Mouse (Mus musculus) v-Abl transformed pro-B cells (cell line): ENCODE results near the gene Ptpre.
"Not testable (repeated sequence)": the region's sequence is repeated elsewhere in the genome, so short reads cannot be mapped to it uniquely, and the experiment has no call there.

Experiments
- in situ Hi-C, 2 experiments: fragments of 400-800 bp; cut with MboI; formaldehyde crosslinking; loops; one replicate each; pipeline ENCODE4 v1.15.1; 2025; ENCODE audit not compliant: unreplicated experiment in 2 of 2

Ptpre gene

DNA sequence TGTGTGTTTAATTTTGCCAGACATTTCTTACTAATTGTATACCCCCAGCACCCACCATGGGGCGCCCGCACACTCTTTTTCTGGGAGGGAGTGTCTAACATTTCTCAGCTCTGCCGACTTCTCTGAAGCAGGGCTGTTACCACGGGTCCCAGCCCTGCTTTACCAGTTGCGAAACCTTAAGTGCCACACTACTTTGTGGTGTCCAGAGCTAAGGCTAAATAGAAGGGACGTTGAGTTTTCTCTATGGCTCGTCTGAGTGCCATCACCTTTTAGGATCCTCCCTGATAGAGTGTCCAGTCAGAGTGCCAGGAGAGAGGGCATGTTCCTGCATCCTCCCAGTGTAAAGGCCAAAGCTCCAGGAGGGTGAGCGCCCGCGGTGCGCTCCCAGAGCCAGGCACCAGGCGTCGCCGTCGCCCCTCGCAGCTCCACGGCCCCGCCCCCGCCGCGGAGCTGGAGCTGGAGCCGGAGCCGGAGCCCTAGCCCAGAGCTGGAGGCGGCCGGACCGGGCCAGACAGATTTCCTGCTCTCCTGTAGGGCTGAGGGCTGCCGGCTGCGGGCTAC lies at the start of gene Ptpre:
Gene Ptpre (plus strand): TSS at position 141 of the 561 bp plus-strand sequence.
- in situ Hi-C loops: loop anchor here (5.0 kb wide), 2 partner anchors 35 to 90 kb away; no protein-coding TSS in a partner anchor

DNA sequence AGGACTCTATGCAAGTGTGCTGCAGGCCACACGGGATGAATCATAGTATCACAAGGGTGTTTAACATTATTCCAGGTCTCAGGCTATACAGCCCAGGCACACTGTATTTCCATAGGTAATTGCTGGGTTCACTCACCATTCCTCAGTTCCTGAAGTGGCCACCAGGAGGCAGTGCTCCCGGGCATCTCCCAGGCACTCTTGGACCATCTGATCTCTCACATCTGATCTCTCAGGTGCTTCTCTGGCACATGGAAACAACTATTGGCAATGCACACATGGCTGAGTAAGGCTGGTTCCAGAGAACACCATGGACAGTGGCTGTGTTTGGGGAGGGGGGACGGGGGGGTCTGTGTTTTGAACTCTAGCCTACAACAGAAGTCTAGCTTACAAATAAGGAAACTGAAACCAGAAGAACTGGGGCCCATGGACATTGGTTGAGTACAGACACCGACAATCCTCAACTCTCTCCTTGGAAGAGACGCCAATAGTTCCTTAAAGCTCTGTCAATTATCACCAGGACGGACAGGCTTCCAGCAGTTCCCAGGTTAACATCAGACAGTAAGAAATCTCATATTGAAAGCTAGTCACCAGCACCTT lies 49.0 kb upstream of the Ptpre start:
- in situ Hi-C loops: loop anchor here (5.0 to 25.0 kb wide), 5 partner anchors 81 to 1824 kb away; partner anchors contain the start of gene Mmp21 (in 1 of the 2)

DNA sequence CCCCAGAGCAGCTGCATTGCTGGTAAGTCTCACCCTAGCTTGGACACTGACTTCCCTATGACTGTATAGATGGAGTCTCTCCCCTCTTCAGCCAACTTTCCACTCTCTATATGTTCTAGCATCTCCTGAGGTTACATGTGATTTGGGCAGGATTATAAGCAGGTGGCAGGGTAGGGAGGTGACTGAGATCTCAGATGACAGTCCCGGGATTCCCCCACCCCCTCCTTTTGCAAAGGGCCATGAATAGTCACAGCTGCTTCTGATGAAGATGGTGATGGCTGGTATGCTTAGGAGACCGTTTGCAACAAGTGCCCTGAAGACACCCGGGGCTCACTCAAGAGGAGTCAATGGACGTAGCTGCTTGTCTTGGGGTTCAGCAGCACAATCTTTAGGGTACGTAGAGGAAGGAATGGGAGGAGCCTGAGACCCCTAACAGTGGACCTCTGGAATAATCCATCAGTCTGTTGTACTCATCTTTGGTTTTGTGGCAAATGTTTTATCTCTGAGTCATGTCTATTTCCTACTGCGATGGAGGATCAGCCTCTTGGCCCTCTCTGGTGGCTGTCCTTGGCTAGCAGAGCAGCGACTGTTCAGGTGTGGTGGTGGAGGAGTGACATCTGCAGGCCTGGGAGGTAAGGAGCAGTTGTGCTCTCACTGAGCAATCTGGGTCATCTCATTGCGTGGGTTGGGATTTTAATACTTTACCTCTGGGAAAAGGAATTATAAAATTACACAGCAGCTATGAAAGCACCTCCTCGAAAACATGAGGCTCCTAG lies 47.4 kb upstream of the Ptpre start:
- in situ Hi-C loops: loop anchor here (5.0 to 25.0 kb wide), 7 partner anchors 83 to 1825 kb away; partner anchors contain the start of gene Mmp21 (in 1 of the 2)

DNA sequence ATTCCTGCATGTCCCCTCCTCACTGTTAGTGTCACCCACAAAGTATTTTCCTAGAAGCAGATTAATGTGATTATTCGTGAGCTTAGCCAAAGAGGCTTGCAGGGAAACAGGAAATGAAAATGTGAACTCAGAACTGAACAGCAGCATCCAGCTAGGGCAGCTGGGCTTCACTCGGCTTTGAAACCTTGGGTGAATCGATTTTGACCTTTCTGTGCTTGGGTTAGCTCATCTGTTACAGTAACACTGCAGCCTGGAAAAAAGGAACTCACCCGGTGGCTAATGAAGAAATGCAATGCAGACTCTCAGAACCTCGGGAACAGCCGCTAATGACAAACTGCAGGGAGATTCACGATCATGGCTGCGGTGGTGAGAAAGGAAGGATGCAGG lies 46.8 kb upstream of the Ptpre start:
- in situ Hi-C loops: loop anchor here (5.0 to 25.0 kb wide), 3 partner anchors 137 to 1803 kb away; partner anchors contain the start of gene Mmp21 (in 1 of the 2)

DNA sequence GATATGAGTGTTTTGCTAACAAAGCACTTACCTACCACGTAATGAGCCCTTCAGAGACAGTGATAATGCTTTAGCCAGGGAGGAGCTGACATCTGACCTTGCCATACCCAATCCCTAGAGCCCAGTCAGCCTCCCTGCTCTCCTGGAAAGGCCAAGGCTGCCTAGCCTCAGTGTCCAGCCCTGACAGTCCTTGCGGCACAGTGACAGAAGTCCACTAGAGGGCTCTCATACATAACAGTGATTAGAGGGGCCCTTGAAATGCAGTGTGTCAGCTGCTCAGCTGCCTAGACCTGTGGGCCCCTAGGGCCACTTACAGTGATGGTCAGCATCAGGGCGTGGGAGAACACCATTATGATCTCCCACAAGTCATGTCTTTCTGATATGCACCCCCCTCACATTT lies 42.0 kb upstream of the Ptpre start:
- in situ Hi-C loops: loop anchor here in 1 of 2 experiments (25.0 kb wide), 1 partner anchor 1808 kb away; the partner anchor contains the start of gene Mmp21

DNA sequence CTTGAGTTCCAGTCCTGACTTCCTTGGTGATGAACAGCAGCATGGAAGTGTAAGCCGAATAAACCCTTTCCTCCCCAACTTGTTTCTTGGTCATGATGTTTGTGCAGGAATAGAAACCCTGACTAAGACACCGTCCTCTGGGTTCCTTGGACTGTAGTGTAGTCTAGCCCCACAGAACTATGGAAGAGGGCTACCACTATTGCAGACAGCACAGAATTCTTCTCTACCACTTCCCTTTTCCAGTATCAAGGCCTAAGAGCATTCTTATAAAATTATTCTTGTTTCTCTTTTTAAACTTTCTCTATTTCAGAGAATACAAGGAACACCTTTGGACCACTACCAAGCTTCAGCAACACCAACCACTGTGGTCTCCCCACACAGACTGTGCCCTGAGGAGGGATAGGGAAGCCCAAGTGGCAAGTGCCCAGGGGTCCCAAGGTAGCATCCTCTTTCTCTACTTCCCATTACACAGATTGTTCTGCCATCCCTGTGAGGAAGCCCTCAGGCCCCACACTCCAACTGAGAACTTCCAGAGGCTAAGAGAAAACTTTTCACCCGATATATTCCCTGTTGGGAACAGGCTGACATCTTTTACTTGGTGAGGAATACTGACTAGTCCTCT lies 38.6 kb upstream of the Ptpre start:
- in situ Hi-C loops: loop anchor here in 1 of 2 experiments (25.0 kb wide), 1 partner anchor 1811 kb away; the partner anchor contains the start of gene Mmp21

DNA sequence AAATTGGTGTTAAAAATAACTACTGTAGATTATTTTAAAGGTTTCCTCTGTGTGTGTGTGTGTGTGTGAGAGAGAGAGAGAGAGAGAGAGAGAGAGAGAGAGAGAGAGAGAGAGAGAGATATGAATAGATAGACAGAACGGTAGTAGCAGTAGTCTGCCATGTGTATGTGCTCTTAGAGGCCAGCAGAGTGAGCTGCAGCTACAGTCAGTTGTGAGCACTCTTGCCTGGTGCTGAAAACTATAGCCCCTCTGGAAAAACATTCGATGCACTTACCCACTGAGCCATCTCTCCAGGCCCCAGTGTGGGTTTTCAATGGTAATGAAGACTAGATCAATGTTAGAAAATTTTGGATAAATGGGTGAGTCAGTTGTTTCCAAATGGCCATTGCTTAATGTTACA lies 37.9 kb upstream of the Ptpre start:
- in situ Hi-C loops: loop anchor here in 1 of 2 experiments (25.0 kb wide), 1 partner anchor 1812 kb away; the partner anchor contains the start of gene Mmp21

DNA sequence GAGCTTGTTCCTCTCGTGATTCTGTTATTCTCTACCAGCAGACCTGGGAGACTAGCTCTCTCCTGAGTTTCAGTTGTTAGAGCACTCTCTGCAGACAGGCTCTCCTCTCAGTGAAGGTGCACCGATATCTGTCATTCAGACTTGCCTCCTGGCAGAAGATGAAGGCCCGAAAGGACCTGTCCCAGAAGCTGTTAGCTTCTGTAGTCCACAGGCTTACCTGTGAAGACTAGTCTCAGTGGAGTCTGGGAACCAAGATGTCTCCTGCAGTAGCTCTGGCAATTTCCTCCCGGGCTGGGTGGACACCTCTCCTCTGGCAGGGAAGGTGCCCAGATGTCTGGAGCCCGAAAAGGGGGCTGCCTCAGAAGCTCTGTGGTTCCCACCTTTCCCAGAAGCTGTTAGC lies 30.8 kb upstream of the Ptpre start:
- in situ Hi-C loops: not testable (repeated sequence)

DNA sequence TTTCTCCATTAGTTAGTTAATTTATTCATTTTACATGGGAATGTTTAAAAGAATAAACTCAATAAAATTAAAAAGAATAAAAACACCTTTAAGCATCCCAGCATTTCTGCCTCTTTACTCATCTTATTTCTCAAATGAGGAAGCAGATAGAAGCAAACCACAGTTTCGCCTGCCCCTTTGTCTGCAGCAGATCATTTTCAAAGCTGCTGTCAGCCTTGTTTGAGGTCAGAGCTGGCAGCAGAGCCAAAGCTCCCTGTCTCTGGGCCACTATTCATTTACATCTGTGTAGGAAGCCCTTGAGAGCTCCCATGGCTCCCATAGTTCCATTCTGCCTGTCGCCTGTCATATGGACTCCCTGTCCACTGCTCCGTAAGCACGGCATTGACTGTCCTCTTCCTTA lies 28.7 kb upstream of the Ptpre start:
- in situ Hi-C loops: no loop called here

DNA sequence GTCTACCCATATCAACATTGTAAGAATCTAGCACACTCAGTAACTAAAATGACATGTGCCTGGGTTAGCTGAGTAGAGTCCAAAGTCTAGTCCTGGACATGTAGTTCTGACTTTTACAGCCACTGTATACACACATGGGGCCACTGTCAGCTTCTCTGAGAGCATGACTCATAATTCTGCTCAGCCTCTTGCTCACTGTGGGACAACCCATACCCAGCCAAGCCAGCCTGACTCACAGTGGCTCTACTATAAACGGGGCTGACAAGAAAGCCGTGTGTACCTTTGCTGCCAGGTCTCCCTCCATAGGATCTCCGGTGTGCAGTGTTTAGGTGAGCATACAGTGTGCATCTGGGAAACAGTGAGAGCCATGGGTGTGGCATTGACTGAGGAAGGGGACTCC lies 28.0 kb upstream of the Ptpre start:
- in situ Hi-C loops: no loop called here

DNA sequence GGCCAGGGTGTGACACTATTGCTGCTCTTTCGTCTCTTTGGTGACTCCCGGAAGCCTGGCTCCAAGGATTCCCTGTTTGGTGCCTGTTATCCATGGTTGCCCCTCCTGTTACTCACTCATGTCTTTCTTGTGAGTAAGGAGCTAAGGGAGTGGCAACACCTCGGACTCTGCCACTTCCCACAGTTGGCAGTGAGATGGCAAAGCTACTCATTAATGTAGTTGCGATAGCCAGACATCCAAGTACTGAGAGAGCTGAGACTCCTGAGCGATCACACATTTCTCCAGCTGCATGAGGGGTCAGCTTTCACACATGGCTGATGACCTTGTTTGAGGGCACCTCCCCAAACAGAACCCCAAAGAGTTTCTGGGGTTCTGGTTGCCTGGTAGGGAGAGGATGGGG lies 26.9 kb upstream of the Ptpre start:
- in situ Hi-C loops: no loop called here

DNA sequence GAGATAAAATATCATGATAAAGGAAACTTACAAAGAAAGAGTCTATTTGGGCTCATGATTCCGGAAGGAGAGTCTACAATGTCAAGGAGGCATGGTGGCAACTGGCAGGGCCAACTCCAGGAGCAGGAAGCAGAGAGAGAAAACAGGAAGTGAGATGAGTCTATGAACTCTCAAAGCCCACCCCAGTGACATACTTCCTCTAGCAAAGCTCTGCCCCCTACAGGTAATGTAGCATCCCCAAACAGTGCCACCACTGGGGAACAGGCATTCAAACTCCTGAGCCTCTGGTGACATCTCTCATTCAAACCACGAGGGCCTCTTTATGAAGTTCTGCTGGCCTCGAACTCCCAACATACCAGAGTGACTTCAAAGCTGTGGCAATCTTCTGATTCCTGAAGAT lies 25.6 kb upstream of the Ptpre start:
- in situ Hi-C loops: no loop called here

DNA sequence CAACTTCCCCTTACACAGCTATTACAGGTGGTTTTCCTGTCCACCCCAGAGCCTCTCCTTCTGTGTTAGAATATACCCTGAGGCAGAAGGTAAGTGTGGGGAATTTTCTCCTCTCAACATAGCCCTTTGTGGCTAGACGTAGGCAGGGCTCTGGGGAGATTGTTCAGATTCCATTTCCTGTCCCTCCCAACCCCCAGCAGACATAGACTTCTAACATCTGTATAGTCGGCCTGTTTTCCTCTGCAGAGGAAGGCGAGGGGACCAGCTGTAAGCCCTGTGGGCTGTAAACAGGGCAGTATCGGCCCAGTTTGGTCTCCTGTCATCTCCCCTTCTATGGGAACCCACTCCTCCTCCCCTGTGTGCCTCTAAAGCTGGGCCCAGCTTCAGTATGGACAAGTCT lies 20.1 kb upstream of the Ptpre start:
- in situ Hi-C loops: no loop called here

DNA sequence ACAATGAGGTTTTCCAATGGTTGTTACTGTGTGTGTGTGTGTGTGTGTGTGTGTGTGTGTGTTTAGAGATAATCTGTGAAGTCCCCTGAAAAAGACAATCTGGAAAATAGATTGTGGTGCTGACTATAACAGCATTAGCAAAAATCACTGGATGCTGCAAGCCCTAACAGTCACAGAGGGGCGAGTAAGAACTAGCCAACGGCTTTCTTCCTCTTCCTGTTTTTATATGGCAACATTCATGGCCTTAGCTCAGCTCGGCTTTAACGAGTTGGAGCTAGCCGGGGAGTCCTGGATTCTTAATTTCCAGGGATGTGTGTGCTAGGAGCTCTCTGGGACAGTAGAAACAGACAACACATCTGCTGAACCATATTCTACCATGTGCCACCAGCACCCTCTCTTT lies 17.0 kb upstream of the Ptpre start:
- in situ Hi-C loops: no loop called here

DNA sequence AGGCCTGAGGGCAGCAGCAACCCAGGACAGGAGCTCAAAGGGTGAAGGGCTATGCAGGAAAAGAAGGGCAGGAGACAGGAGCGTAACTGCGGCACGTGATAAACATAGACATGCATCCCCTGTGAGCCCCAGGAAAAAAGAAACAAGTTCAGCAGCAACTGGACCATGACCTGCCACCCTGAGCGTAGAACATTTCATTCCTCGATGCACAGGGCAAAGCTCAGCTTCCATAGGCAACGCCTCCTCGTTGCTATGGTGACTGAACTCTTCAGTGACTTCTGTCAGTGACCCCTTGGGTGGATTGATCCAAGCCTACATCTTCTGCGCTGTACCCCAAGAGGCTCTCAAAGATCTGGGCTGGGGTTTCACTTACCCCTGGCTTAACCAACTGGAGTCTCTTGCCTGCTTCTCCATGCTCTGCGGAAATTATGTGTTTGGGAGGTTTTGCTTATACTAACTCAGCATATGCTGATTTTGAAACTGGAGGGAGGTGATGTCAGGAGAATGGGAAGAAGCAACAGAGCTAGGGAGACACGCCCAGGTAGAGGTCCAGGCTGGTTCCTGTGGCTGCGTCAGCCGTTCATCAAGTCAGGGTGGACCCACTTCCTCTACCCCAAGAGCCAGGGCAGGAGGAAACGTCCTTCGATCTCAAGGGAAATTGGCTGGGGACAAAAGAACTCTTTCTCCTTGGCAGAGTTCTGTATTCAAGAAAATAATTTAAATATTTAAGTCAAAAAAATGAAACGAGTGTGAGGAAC lies 15.3 kb upstream of the Ptpre start:
- in situ Hi-C loops: no loop called here

DNA sequence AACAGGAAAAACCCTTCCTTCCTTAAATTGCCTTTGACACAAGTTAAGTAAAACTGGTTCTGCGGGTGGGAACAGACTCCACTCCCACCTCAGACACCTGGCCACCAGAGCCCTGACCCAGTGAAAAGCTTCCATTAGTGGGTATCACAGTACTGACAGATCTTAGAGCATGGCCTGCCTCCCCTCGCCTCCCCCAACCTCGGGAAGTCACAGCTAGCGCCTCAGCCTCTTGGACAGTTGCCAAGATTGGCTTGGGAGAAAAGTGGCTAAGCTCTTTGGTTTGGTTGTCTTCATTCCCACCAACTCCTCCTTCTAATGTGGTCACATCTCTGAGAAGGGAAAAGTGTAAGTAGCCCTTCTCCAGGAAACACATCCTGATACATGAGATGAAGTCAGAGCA lies 13.3 kb upstream of the Ptpre start:
- in situ Hi-C loops: no loop called here

DNA sequence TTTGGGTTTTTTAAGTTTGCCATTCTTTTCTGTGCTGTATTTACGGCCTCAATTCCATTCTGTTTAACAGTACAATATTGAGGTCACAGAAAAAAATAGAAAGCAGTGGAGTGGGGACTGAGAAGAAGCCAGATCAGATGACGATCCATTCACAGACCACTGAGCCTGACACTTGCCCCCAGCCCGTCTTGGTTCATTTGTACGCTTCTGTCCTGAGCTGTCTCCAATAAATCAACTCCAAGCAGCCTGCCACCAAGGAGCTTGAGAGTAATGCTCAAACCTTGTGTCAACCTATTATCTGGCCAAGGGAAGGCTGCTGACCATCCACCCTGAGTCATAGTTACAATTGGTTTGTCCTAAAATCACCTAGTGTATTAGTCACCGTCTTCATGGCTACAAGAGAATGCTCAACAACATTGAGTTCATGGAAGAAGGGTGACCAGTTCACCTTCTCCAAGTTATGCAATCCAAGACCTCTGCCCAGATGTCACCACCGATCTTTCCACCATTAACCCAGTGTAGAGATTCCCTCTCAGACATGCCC lies 12.8 kb upstream of the Ptpre start:
- in situ Hi-C loops: no loop called here

DNA sequence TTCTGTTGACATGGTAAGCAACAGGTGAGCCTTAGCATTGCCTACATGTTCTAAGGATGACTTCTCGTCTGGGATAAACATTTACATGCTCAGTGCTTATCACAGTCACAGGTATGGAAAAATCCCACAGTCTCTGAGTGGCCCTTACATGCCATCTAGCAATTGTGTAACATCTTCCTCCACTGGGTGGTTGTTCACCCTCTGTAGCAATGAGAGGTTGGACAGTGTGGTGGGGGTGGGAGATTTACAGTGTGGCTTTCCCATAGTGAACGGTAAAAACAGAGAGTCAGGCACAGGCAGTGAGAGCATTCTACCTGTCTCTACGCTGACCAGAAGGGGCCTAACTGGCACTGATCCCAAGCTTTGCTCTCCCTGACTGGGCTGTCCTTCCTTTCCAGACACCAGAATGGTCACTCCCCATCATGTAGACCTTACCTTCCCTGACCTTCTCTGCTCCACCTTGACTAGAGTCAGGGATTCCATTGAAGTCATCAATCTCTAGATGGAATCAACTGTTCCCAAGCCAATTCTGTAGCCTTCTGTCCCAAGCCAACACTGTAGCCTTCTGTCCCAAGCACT lies 10.6 kb upstream of the Ptpre start:
- in situ Hi-C loops: no loop called here

DNA sequence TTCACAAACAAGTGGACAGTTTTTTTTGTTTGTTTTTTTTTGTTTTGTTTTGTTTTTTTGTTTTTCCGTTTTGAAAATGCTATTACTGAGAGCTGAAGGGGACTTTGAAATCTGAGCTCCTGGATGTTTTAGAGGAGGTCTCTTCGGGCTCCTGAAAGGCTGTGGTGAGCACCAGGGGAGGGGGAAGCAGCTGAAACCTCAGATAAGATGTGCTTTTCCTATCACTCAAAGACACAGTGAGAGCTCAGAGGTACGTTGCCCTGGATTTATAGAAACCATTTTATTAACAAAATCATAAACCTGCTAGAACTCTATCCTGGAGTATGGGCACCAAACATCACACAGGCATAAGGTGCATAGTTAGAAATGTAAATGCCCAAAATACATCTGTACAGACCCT lies 10.1 kb upstream of the Ptpre start:
- in situ Hi-C loops: no loop called here

DNA sequence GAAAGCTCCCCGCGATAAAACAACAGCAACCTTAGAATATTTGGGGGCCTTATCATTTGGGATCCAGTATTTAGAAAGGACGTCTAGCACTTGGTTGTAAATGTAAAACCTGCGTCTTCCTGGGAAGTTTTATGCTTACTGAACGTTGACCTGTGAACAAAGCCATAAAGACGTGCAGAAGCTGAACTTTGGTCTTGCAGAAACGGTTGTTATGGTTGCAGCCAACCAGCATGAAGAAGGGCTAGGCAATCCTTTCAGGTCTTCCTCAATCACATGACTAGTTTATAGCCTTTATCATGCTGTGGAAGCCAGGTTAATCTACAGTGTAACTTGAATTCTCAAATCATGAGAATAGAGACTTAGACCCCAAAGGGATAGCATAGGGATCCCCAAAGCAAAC lies 8.8 kb upstream of the Ptpre start, which contains the start of gene Clrn3:
Gene Clrn3 (minus strand): TSS at position 140 of the 400 bp plus-strand sequence.
- in situ Hi-C loops: no loop called here
